Mouse (Mus musculus): ENCODE measurements around the gene Gm10663.

Gene Gm10663

GRCm38 (mm10) chr8:65088120-65088519 lies 13.3 kb downstream of the Gm10663 start:
- DNase-seq: no peak

GRCm38 (mm10) chr8:65089781-65090180 lies 14.9 kb downstream of the Gm10663 start:
- no peak for DNase-seq

DNA sequence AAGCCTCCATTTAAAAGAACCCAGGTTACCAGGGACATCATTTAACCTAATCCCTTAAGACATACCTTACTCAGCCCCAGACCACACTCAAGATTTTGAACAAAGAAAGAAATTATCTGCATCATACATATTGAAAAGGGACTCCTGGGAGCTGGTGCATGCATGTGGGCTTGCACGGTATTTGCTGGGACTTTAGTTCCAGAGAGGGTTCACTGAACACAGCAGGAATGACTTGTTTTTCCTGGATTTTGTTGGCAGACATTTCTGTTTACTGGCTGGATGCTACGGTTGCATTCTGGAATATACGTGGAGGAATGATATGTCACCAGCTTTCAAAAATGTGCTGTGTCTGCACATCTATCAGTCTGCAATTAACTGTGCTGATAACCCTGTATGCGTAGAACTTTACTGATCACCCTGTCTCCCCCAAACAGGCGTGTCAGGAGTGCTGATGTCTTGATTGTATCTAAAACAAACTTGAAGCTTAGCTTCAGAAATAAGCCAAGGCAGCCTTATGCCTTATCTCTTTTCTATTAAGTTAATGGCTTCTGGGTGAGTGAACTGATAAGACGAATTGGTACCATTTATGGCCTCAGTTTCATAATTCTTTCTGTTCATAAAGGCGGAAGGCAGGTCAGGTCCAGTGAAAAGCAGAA lies 23.1 kb downstream of the Gm10663 start:
- no peak for DNase-seq

DNA sequence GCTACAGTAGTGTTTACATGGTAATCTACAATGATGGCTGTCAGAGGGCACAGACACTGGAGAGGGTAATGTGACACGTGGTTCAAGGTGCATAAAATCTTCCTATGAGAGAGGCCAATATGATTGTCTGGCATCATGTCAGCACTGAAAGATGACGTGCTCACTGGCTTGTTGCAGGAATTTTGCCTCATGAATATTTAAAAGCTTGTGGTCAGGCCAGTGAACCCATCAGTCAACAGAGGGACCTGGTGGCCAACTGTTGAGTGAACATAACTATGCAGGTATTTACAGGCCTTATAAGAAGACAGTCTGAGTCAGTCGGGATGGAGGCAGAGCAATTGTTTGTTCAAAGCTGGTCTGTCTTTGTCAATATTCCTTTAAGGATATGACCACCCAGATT lies 24.9 kb downstream of the Gm10663 start:
- no peak for DNase-seq

- no peak for DNase-seq
Observed at GRCm38 (mm10) chr8:65103632-65104031, 28.8 kb downstream of the Gm10663 start.

GRCm38 (mm10) chr8:65104041-65104440 lies 29.2 kb downstream of the Gm10663 start:
- no peak for DNase-seq

- no peak for DNase-seq
Observed at GRCm38 (mm10) chr8:65107936-65108718, 33.3 kb downstream of the Gm10663 start.

DNA sequence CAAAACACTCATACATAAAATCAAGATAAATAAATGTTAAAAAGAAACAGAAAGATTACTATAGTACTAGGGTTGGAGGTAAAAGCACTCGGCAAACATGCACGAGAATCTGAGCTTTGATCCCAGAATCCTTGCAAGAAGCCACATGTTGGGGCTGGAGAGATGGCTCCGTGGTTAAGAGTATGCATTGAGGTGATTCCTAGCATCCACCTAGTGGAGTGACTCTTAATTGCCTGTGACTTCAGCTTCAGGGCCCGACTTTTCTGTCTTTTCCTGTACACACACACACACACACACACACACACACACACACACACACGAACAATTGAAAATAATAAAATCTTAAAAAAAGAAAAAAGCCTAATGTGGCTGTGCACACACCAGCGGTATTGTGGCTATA lies 34.1 kb downstream of the Gm10663 start:
- DNase-seq: no peak

DNA sequence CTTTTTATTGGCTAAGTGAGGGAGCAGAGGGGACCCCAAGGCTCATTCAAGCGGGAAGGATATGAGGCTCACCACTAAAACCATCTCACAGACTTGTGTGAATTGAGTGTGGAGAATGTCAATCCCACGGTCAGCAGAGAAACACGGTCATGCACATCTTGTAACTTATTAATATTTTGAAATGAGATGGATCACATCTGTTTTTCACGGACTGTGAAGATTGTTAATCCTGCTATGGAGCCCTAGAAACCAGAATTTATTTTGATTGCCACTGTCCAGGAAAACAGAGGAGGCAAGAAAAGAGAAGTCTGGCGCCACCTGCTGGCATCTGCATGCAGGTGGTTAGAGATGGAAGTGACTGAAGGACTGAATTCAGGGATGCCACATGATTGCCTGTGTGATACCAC lies 35.5 kb downstream of the Gm10663 start:
- peak; percentile 58 for DNase-seq

DNA sequence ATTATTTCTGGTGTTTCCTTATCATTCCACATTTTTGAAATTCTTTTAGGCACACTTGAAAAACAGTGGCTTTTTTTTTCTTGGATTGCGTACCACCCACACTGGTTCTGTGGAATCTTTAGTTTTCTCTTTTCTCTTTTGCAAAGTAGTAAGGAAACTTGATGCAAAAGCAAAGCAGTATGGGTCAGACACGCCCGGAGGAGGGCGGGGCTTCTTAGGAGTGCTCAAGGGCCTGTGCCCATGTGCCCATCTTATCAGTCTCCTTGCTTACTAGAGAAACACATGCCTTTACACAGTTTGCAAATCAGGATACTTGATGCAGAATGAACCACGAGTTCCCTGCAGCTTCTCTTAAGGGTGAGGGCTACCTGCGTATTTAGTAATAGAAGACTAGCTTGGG lies 37.3 kb downstream of the Gm10663 start:
- DNase-seq: no peak

GRCm38 (mm10) chr8:65126014-65126413 lies 51.2 kb downstream of the Gm10663 start:
- DNase-seq: no peak

DNA sequence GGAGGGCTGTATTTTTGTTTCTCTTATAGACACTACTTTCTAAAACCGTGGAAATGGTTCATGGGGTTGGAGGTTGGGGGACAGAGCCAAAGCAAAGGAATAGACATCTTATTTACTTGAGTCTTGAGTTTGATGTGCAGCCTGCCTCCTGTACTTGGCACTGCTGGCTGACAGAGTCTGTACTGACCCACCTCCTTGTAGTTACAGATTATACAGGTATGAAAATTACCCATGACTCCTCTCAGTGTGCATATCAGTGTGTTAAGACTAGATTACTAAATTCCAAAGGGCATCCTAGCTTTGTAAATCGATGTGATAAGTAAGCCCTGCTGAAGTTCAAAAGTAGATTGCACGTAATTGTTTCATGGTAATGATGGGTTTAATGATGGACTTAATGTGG lies 51.6 kb downstream of the Gm10663 start:
- DNase-seq: no peak

Data from right cerebral cortex, postnatal 25 days (tissue).